In genomic region chr5:35563449-35563848, GRCm38 (mm10) we compare ENCODE assay signal across 8 mouse cellular contexts. TPM values are rescaled to one million over a fixed set of nuclear protein-coding genes. Genes with fewer than 3 reads are reported as not detected.
A peak's percentile ranks its signal among the peaks of the same experiment; 100 is the strongest.
DNase-seq lines count a peak whose midpoint lies in the region; ATAC-seq and TF ChIP-seq lines count a peak whose summit lies in the region.

No protein-coding gene starts in this region.

- no peak overlapping the region for H3K27ac ChIP-seq in hindbrain, postnatal 0 days
- H3K27ac ChIP-seq in limb, embryonic 11.5 days (replicated peaks; ENCODE audit: low read depth, low read length) = no peak overlapping the region
- no peak overlapping the region for H3K27ac ChIP-seq in neural tube, embryonic 11.5 days (ENCODE audit: low read depth, low read length)

- no peaks in the 10 kb centered on the region for H3K9me3 ChIP-seq in hindbrain, postnatal 0 days (ENCODE audit: low read length)
- H3K9me3 ChIP-seq in limb, embryonic 11.5 days (ENCODE audit: control insufficient read depth, low read length) = no peaks in the 10 kb centered on the region
- H3K9me3 ChIP-seq in neural tube, embryonic 11.5 days (ENCODE audit: control insufficient read depth, low read length) = no peaks in the 10 kb centered on the region

- no peaks in the 10 kb centered on the region for H3K27me3 ChIP-seq in hindbrain, postnatal 0 days (ENCODE audit: insufficient read depth, low read length)
- no peaks in the 10 kb centered on the region for H3K27me3 ChIP-seq in limb, embryonic 11.5 days (ENCODE audit: control insufficient read depth, insufficient read depth, low read length)
- H3K27me3 ChIP-seq in neural tube, embryonic 11.5 days (ENCODE audit: control insufficient read depth, insufficient read depth, low read length) = no peaks in the 10 kb centered on the region

- 0% methylated on average over 1 of the region's 1 CpGs for WGBS in hindbrain, postnatal 0 days
- WGBS in limb, embryonic 11.5 days = 0% methylated on average over 1 of the region's 1 CpGs
- WGBS in neural tube, embryonic 11.5 days = 0% methylated on average over 1 of the region's 1 CpGs

- H3K4me1 ChIP-seq in hindbrain, postnatal 0 days (ENCODE audit: insufficient read depth, low read length) = no peaks in the 10 kb centered on the region
- H3K4me1 ChIP-seq in limb, embryonic 11.5 days (ENCODE audit: control insufficient read depth, insufficient read depth, low read length) = no peaks in the 10 kb centered on the region
- no peaks in the 10 kb centered on the region for H3K4me1 ChIP-seq in neural tube, embryonic 11.5 days (ENCODE audit: control insufficient read depth, insufficient read depth, low read length)

- peaks cover 70% of the 10 kb centered on the region for H3K36me3 ChIP-seq in hindbrain, postnatal 0 days (ENCODE audit: insufficient read depth, low read length)
- peaks cover 14% of the 10 kb centered on the region for H3K36me3 ChIP-seq in limb, embryonic 11.5 days (ENCODE audit: control insufficient read depth, insufficient read depth, low read length)
- H3K36me3 ChIP-seq in neural tube, embryonic 11.5 days (ENCODE audit: control insufficient read depth, insufficient read depth, low read length) = peaks cover 17% of the 10 kb centered on the region

- no peak overlapping the region for H3K9ac ChIP-seq in hindbrain, postnatal 0 days (replicated peaks; ENCODE audit: low read length)
- H3K9ac ChIP-seq in limb, embryonic 11.5 days (ENCODE audit: low read length) = no peak overlapping the region
- no peak overlapping the region for H3K9ac ChIP-seq in neural tube, embryonic 11.5 days (ENCODE audit: low read length)

- H3K4me3 ChIP-seq in hindbrain, postnatal 0 days (ENCODE audit: low read length) = no peak overlapping the region
- no peak overlapping the region for H3K4me3 ChIP-seq in limb, embryonic 11.5 days (ENCODE audit: low read depth, low read length)
- H3K4me3 ChIP-seq in neural tube, embryonic 11.5 days (ENCODE audit: low read depth, low read length) = no peak overlapping the region

- ATAC-seq in frontal cortex, adult (ENCODE audit: low TSS enrichment) = peak; percentile 21; the same call in 1 of the 2 replicates
- ATAC-seq in hindbrain, postnatal 0 days = peak; percentile 76
- ATAC-seq in limb, embryonic 11.5 days (ENCODE audit: insufficient number of reproducible peaks, low FRiP score, low TSS enrichment, low read depth) = no peak
- no peak for ATAC-seq in neural tube, embryonic 11.5 days (ENCODE audit: insufficient read depth, low FRiP score, low TSS enrichment)

- peak; percentile 97 for TF ChIP-seq CTCF in hindbrain, postnatal 0 days (IDR thresholded peaks at IDR 0.05; ENCODE audit: low read depth)

- no peak overlapping the region for H3K4me2 ChIP-seq in hindbrain, postnatal 0 days (ENCODE audit: low read depth, low read length)
- no peak overlapping the region for H3K4me2 ChIP-seq in limb, embryonic 11.5 days (ENCODE audit: low read depth, severe bottlenecking)
- H3K4me2 ChIP-seq in neural tube, embryonic 11.5 days (ENCODE audit: low read depth) = no peak overlapping the region

- DNase-seq in left cerebral cortex, adult 18-20 months (ENCODE audit: low spot score in 2 of 2) = peak; percentile 68 to 81
- DNase-seq in left cerebral cortex, adult 11 months (ENCODE audit: low spot score) = no peak
- DNase-seq in cerebellum, adult 11 months = peak; percentile 71
- DNase-seq in hindbrain, postnatal 0 days (ENCODE audit: low spot score) = peak; percentile 75
- peak; percentile 89 for DNase-seq in limb, embryonic 11.5 days (ENCODE audit: low spot score)
- DNase-seq in neural tube, embryonic 11.5 days (ENCODE audit: low spot score) = peak; percentile 81
- peak; percentile 16 to 34 for DNase-seq in thymus, adult 18-20 months

RNA-seq across cellular contexts. Expression of gene Trmt44, which starts 11.4 kb away (rescaled TPM):
- total RNA-seq in left cerebral cortex, adult 18-20 months (2021) = 1 to 10 TPM; 9.0 to 9.7 TPM
- 10.9 and 12.3 TPM in 2 replicates for total RNA-seq in hindbrain, postnatal 0 days (2014; rRNA removed)
- 3.3 and 3.6 TPM in 2 replicates for polyA plus RNA-seq in hindbrain, postnatal 0 days (2015; fragmentation: Nextera tagmentation; extraction: Ambion mirVana)
- 10.0 and 11.2 TPM in 2 replicates for polyA plus RNA-seq in limb, embryonic 11.5 days (2014; fragmentation: Nextera tagmentation; extraction: Ambion mirVana)
- polyA plus RNA-seq in neural tube, embryonic 11.5 days (2014; fragmentation: Nextera tagmentation; extraction: Ambion mirVana) = 9.1 and 10.2 TPM in 2 replicates

RNA-seq across cellular contexts. Expression of gene Acox3, which starts 19.4 kb away (rescaled TPM):
- 10 to 100 TPM; 30.1 to 33.1 TPM for total RNA-seq in left cerebral cortex, adult 18-20 months (2021)
- total RNA-seq in hindbrain, postnatal 0 days (2014; rRNA removed) = 23.5 and 24.2 TPM in 2 replicates
- polyA plus RNA-seq in hindbrain, postnatal 0 days (2015; fragmentation: Nextera tagmentation; extraction: Ambion mirVana) = 11.4 and 12.7 TPM in 2 replicates
- polyA plus RNA-seq in limb, embryonic 11.5 days (2014; fragmentation: Nextera tagmentation; extraction: Ambion mirVana) = 9.7 and 9.9 TPM in 2 replicates
- 15.9 and 16.6 TPM in 2 replicates for polyA plus RNA-seq in neural tube, embryonic 11.5 days (2014; fragmentation: Nextera tagmentation; extraction: Ambion mirVana)

RNA-seq across cellular contexts. Expression of gene Cpz, which starts 38.0 kb away (rescaled TPM):
- under 1 TPM; 0.14 to 0.93 TPM for total RNA-seq in left cerebral cortex, adult 18-20 months (2021)
- 16.0 and 18.7 TPM in 2 replicates for total RNA-seq in hindbrain, postnatal 0 days (2014; rRNA removed)
- 1.7 and 1.9 TPM in 2 replicates for polyA plus RNA-seq in hindbrain, postnatal 0 days (2015; fragmentation: Nextera tagmentation; extraction: Ambion mirVana)
- 2.2 and 3.7 TPM in 2 replicates for polyA plus RNA-seq in limb, embryonic 11.5 days (2014; fragmentation: Nextera tagmentation; extraction: Ambion mirVana)
- 5.4 and 6.0 TPM in 2 replicates for polyA plus RNA-seq in neural tube, embryonic 11.5 days (2014; fragmentation: Nextera tagmentation; extraction: Ambion mirVana)

Comparison
In these comparisons a context has a peak if more than half of its experiments do, and no peak if none do; other contexts are left out.
1. ATAC-seq: peak in frontal cortex, adult (single experiment) and hindbrain, postnatal 0 days (single experiment); none in limb, embryonic 11.5 days (single experiment) and neural tube, embryonic 11.5 days (single experiment).